Mouse (Mus musculus) hindbrain, embryonic 12.5 days (tissue): ENCODE measurements around the gene Tmem72. TPM values are rescaled to one million over a fixed set of nuclear protein-coding genes. Genes with fewer than 3 reads are reported as not detected.

Experiments used
- ATAC-seq: fragments of 200-750 bp; cut with Nextera tagmentation; 2 replicates; pipeline ENCODE4 v1.8.0; 2017; ENCODE audit warnings: moderate TSS enrichment; ENCODE audit not compliant: low FRiP score
- H3K27ac ChIP-seq: fragments of 300-500 bp; sonication (generic); 2 replicates; pipeline ENCODE4 v1.5.1; 2016; ENCODE audit warnings: mild to moderate bottlenecking
- H3K27me3 ChIP-seq: fragments of 300-500 bp; sonication (generic); 2 replicates; pipeline ENCODE4 v1.6.1; 2016; ENCODE audit warnings: mild to moderate bottlenecking
- H3K36me3 ChIP-seq: fragments of 300-500 bp; sonication (generic); 2 replicates; pipeline ENCODE4 v1.6.1; 2016; ENCODE audit warnings: mild to moderate bottlenecking
- H3K4me1 ChIP-seq: fragments of 300-500 bp; sonication (generic); 2 replicates; pipeline ENCODE4 v1.6.1; 2016
- H3K4me2 ChIP-seq: fragments of 300-500 bp; sonication (generic); replicated peaks from 2 replicates; pipeline ENCODE4 v1.6.1; 2016; ENCODE audit warnings: mild to moderate bottlenecking
- H3K4me3 ChIP-seq: fragments of 300-500 bp; sonication (generic); 2 replicates; pipeline ENCODE4 v1.5.1; 2016; ENCODE audit warnings: mild to moderate bottlenecking
- H3K9ac ChIP-seq: fragments of 300-500 bp; sonication (generic); 2 replicates; pipeline ENCODE4 v1.6.1; 2016; ENCODE audit warnings: mild to moderate bottlenecking, moderate library complexity
- H3K9me3 ChIP-seq: fragments of 300-500 bp; sonication (generic); replicated peaks from 2 replicates; pipeline ENCODE4 v1.6.1; 2016; ENCODE audit warnings: mild to moderate bottlenecking
- WGBS: fragments of 180-500 bp; shearing (Covaris S2); methylation state at CpG from one replicate; pipeline ENCODE4 v1.1.7; 2016; 5-methylcytosine and 5-hydroxymethylcytosine counted together
- polyA plus RNA-seq: library from polyadenylated mRNA; unstranded; fragments of >200 nt; fragmentation: Nextera tagmentation; extraction: Ambion mirVana; gene quantifications from 2 replicates; pipeline ENCODE4 v1.2.1, GENCODE M21; 2016

The Tmem72 gene
- polyA plus RNA-seq: 0.10 and 0.12 TPM in 2 replicates

GRCm38 (mm10) chr6:116716666-116717065, at the start of gene Tmem72:
Tmem72 (minus strand) TSS chr6:116716913.
- Histone ChIP-seq H3K9ac (0 out of 2 replicates have a peak within 1 kb of the TSS, but pooled peaks have one; percentile 13), H3K36me3 (no peaks in the 10 kb centered on the region), H3K4me2 (no peak within 1 kb of the TSS), H3K4me1 (no peaks in the 10 kb centered on the region), H3K27me3 (no peaks in the 10 kb centered on the region), H3K9me3 (no peaks in the 10 kb centered on the region), H3K4me3 (no peak within 1 kb of the TSS), H3K27ac (no peak within 1 kb of the TSS)
- ATAC-seq: no peak
- 80% methylated on average over 8 of the region's 8 CpGs for WGBS

- no peaks in the 10 kb centered on the region; the same call in 1 of the 2 replicates for H3K27me3 ChIP-seq
- no peaks in the 10 kb centered on the region for H3K9me3 ChIP-seq
- 92% methylated on average over 4 of the region's 4 CpGs for WGBS
- H3K36me3 ChIP-seq: no peaks in the 10 kb centered on the region
- no peak overlapping the region for H3K9ac ChIP-seq
- no peak for ATAC-seq
- no peak overlapping the region for H3K27ac ChIP-seq
- H3K4me3 ChIP-seq: no peak overlapping the region
- no peak overlapping the region for H3K4me2 ChIP-seq
- peaks cover 4% of the 10 kb centered on the region for H3K4me1 ChIP-seq
Measured at GRCm38 (mm10) chr6:116764524-116764923, 47.8 kb upstream of the Tmem72 start.

- H3K36me3 ChIP-seq: no peaks in the 10 kb centered on the region
- no peak overlapping the region for H3K27ac ChIP-seq
- peaks cover 4% of the 10 kb centered on the region for H3K4me1 ChIP-seq
- WGBS: 22% methylated on average over 3 of the region's 3 CpGs
- no peak overlapping the region for H3K4me3 ChIP-seq
- H3K27me3 ChIP-seq: no peaks in the 10 kb centered on the region; the same call in 1 of the 2 replicates
- H3K9me3 ChIP-seq: 0 out of 2 replicates have a peak, but pooled peaks cover 4% of the 10 kb centered on the region
- no peak for ATAC-seq
- no peak overlapping the region for H3K9ac ChIP-seq
- H3K4me2 ChIP-seq: no peak overlapping the region
Measured at GRCm38 (mm10) chr6:116762333-116762732, 45.6 kb upstream of the Tmem72 start.

GRCm38 (mm10) chr6:116760181-116760580, 43.5 kb upstream of the Tmem72 start:
- no peak overlapping the region for H3K4me3 ChIP-seq
- no peak for ATAC-seq
- 79% methylated on average over 6 of the region's 6 CpGs for WGBS
- H3K36me3 ChIP-seq: no peaks in the 10 kb centered on the region
- peaks cover 4% of the 10 kb centered on the region for H3K4me1 ChIP-seq
- H3K27ac ChIP-seq: no peak overlapping the region
- H3K4me2 ChIP-seq: no peak overlapping the region
- no peaks in the 10 kb centered on the region; the same call in 1 of the 2 replicates for H3K27me3 ChIP-seq
- no peak overlapping the region for H3K9ac ChIP-seq
- 0 out of 2 replicates have a peak, but pooled peaks cover 4% of the 10 kb centered on the region for H3K9me3 ChIP-seq

- H3K4me3 ChIP-seq: no peak overlapping the region
Measured at GRCm38 (mm10) chr6:116756364-116756763, 39.7 kb upstream of the Tmem72 start.

GRCm38 (mm10) chr6:116738046-116738445, 21.3 kb upstream of the Tmem72 start:
- Histone ChIP-seq H3K9ac (no peak overlapping the region), H3K36me3 (no peaks in the 10 kb centered on the region), H3K9me3 (no peaks in the 10 kb centered on the region), H3K4me1 (no peaks in the 10 kb centered on the region), H3K27me3 (no peaks in the 10 kb centered on the region), H3K4me3 (no peak overlapping the region), H3K4me2 (no peak overlapping the region), H3K27ac (no peak overlapping the region)
- 85% methylated on average over 2 of the region's 2 CpGs for WGBS
- no peak for ATAC-seq

More at GRCm38 (mm10) chr6:116756364-116756763, 39.7 kb upstream of the Tmem72 start:
- H3K4me1 ChIP-seq: no peaks in the 10 kb centered on the region
- no peak overlapping the region for H3K9ac ChIP-seq
- H3K4me2 ChIP-seq: no peak overlapping the region
- no peaks in the 10 kb centered on the region for H3K36me3 ChIP-seq
- no peaks in the 10 kb centered on the region for H3K27me3 ChIP-seq
- WGBS: 83% methylated on average over 3 of the region's 3 CpGs
- no peak overlapping the region for H3K27ac ChIP-seq
- H3K9me3 ChIP-seq: 0 out of 2 replicates have a peak, but pooled peaks cover 4% of the 10 kb centered on the region
- no peak for ATAC-seq

- H3K4me2 ChIP-seq: no peak overlapping the region
- H3K9me3 ChIP-seq: no peaks in the 10 kb centered on the region
- no peaks in the 10 kb centered on the region for H3K4me1 ChIP-seq
- H3K27ac ChIP-seq: no peak overlapping the region
- H3K4me3 ChIP-seq: no peak overlapping the region
- H3K9ac ChIP-seq: no peak overlapping the region
- H3K36me3 ChIP-seq: no peaks in the 10 kb centered on the region
- no peaks in the 10 kb centered on the region for H3K27me3 ChIP-seq
- 94% methylated on average over 5 of the region's 5 CpGs for WGBS
- no peak for ATAC-seq
Measured at GRCm38 (mm10) chr6:116735361-116735760, 18.6 kb upstream of the Tmem72 start.

- Histone ChIP-seq H3K36me3 (no peaks in the 10 kb centered on the region), H3K4me1 (no peaks in the 10 kb centered on the region), H3K9ac (no peak overlapping the region), H3K27me3 (no peaks in the 10 kb centered on the region), H3K4me2 (no peak overlapping the region), H3K27ac (no peak overlapping the region), H3K4me3 (no peak overlapping the region), H3K9me3 (no peaks in the 10 kb centered on the region)
- 71% methylated on average over 4 of the region's 4 CpGs for WGBS
- no peak for ATAC-seq
Measured at GRCm38 (mm10) chr6:116733577-116733976, 16.9 kb upstream of the Tmem72 start.

GRCm38 (mm10) chr6:116724489-116725160, 7.9 kb upstream of the Tmem72 start:
- H3K9me3 ChIP-seq: no peaks in the 10 kb centered on the region
- no peak overlapping the region for H3K4me2 ChIP-seq
- H3K4me1 ChIP-seq: no peaks in the 10 kb centered on the region
- ATAC-seq: no peak
- no peak overlapping the region for H3K4me3 ChIP-seq
- no peak overlapping the region for H3K27ac ChIP-seq
- 83% methylated on average over 12 of the region's 12 CpGs for WGBS
- no peaks in the 10 kb centered on the region for H3K36me3 ChIP-seq
- no peak overlapping the region for H3K9ac ChIP-seq
- H3K27me3 ChIP-seq: no peaks in the 10 kb centered on the region

GRCm38 (mm10) chr6:116718920-116719319, 2.2 kb upstream of the Tmem72 start:
- Histone ChIP-seq H3K4me3 (no peak overlapping the region), H3K9ac (no peak overlapping the region), H3K4me2 (no peak overlapping the region), H3K36me3 (no peaks in the 10 kb centered on the region), H3K27me3 (no peaks in the 10 kb centered on the region), H3K27ac (no peak overlapping the region), H3K9me3 (no peaks in the 10 kb centered on the region), H3K4me1 (no peaks in the 10 kb centered on the region)
- no peak for ATAC-seq
- WGBS: 95% methylated on average over 4 of the region's 4 CpGs

GRCm38 (mm10) chr6:116718361-116718760, 1.6 kb upstream of the Tmem72 start:
- WGBS: 85% methylated on average over 4 of the region's 4 CpGs
- ATAC-seq: no peak
- Histone ChIP-seq H3K4me1 (no peaks in the 10 kb centered on the region), H3K27ac (no peak overlapping the region), H3K36me3 (no peaks in the 10 kb centered on the region), H3K9ac (no peak overlapping the region), H3K9me3 (no peaks in the 10 kb centered on the region), H3K4me3 (no peak overlapping the region), H3K27me3 (no peaks in the 10 kb centered on the region), H3K4me2 (no peak overlapping the region)

GRCm38 (mm10) chr6:116717851-116718250, 1.1 kb upstream of the Tmem72 start:
- no peak overlapping the region for H3K4me2 ChIP-seq
- no peak overlapping the region for H3K9ac ChIP-seq
- no peak overlapping the region for H3K4me3 ChIP-seq
- H3K27me3 ChIP-seq: no peaks in the 10 kb centered on the region
- ATAC-seq: no peak
- H3K36me3 ChIP-seq: no peaks in the 10 kb centered on the region
- no peaks in the 10 kb centered on the region for H3K4me1 ChIP-seq
- no peaks in the 10 kb centered on the region for H3K9me3 ChIP-seq
- 95% methylated on average over 7 of the region's 7 CpGs for WGBS
- H3K27ac ChIP-seq: no peak overlapping the region

GRCm38 (mm10) chr6:116715166-116715565, 1.5 kb downstream of the Tmem72 start:
- whole genome bisulfite sequencing: 71% methylated on average over 2 of the region's 2 CpGs
- H3K36me3 ChIP-seq: no peaks in the 10 kb centered on the region
- H3K4me3 ChIP-seq: no peak overlapping the region
- no peaks in the 10 kb centered on the region for H3K27me3 ChIP-seq
- H3K9ac ChIP-seq: no peak overlapping the region
- H3K4me2 ChIP-seq: no peak overlapping the region
- H3K27ac ChIP-seq: no peak overlapping the region
- H3K4me1 ChIP-seq: no peaks in the 10 kb centered on the region
- ATAC-seq: no peak
- H3K9me3 ChIP-seq: no peaks in the 10 kb centered on the region
